Mouse (Mus musculus): ENCODE results near the gene Abca15. TPM values are rescaled to one million over a fixed set of nuclear protein-coding genes. Genes with fewer than 3 reads are reported as not detected.
A peak's percentile ranks its signal among the peaks of the same experiment; 100 is the strongest.
"Not testable (repeated sequence)": the region's sequence is repeated elsewhere in the genome, so short reads cannot be mapped to it uniquely, and the experiment has no call there.

The Abca15 gene
- polyA plus RNA-seq (2015; fragmentation: Nextera tagmentation; extraction: Ambion mirVana): not detected in 2 replicates

- TF ChIP-seq CTCF (IDR thresholded peaks at IDR 0.05; ENCODE audit: low read depth): no peak
- H3K4me2 ChIP-seq (replicated peaks; ENCODE audit: low read depth): peak within 1 kb of the TSS; percentile 51
- H3K4me1 ChIP-seq (replicated peaks; ENCODE audit: control insufficient read depth, insufficient read depth, low read length): no peaks in the 10 kb centered on the region
- no peak within 1 kb of the TSS for H3K9ac ChIP-seq (ENCODE audit: low read depth, low read length)
- no peaks in the 10 kb centered on the region for H3K9me3 ChIP-seq (ENCODE audit: control insufficient read depth)
- H3K27me3 ChIP-seq (replicated peaks; ENCODE audit: control insufficient read depth, insufficient read depth, low read length): no peaks in the 10 kb centered on the region
- ATAC-seq: no peak
- no peaks in the 10 kb centered on the region for H3K36me3 ChIP-seq (ENCODE audit: control insufficient read depth, insufficient read depth)
- 80% methylated on average over 22 of the region's 22 CpGs for WGBS
- no peak within 1 kb of the TSS for H3K27ac ChIP-seq (ENCODE audit: low read depth, low read length)
- 0 out of 2 replicates have a peak within 1 kb of the TSS, but pooled peaks have one; percentile 20 for H3K4me3 ChIP-seq (ENCODE audit: low read depth, low read length)
These were observed at the start of gene Abca15 for GRCm38 (mm10) chr7:120328087-120328793. Gene Abca15 (plus strand): TSS chr7:120328670.

- H3K9me3 ChIP-seq (ENCODE audit: control insufficient read depth): no peaks in the 10 kb centered on the region
- H3K9ac ChIP-seq (ENCODE audit: low read depth, low read length): no peak overlapping the region
- 0 out of 2 replicates have a peak, but pooled peaks have one; percentile 38 for ATAC-seq
- H3K27me3 ChIP-seq (replicated peaks; ENCODE audit: control insufficient read depth, insufficient read depth, low read length): no peaks in the 10 kb centered on the region
- WGBS: 38% methylated on average over 3 of the region's 3 CpGs
- no peak overlapping the region for H3K4me2 ChIP-seq (replicated peaks; ENCODE audit: low read depth)
- H3K4me1 ChIP-seq (replicated peaks; ENCODE audit: control insufficient read depth, insufficient read depth, low read length): no peaks in the 10 kb centered on the region
- H3K4me3 ChIP-seq (ENCODE audit: low read depth, low read length): no peak overlapping the region
- H3K27ac ChIP-seq (ENCODE audit: low read depth, low read length): no peak overlapping the region
- H3K36me3 ChIP-seq (ENCODE audit: control insufficient read depth, insufficient read depth): no peaks in the 10 kb centered on the region
- no peak for TF ChIP-seq CTCF (IDR thresholded peaks at IDR 0.05; ENCODE audit: low read depth)
These were observed 43.2 kb upstream of the Abca15 start for GRCm38 (mm10) chr7:120285286-120285685.

- ATAC-seq: no peak
- Histone ChIP-seq H3K27ac (ENCODE audit: low read depth, low read length) (no peak overlapping the region), H3K9me3 (ENCODE audit: control insufficient read depth) (no peaks in the 10 kb centered on the region), H3K4me1 (replicated peaks; ENCODE audit: control insufficient read depth, insufficient read depth, low read length) (no peaks in the 10 kb centered on the region), H3K36me3 (ENCODE audit: control insufficient read depth, insufficient read depth) (no peaks in the 10 kb centered on the region), H3K9ac (ENCODE audit: low read depth, low read length) (no peak overlapping the region), H3K4me3 (ENCODE audit: low read depth, low read length) (no peak overlapping the region), H3K4me2 (replicated peaks; ENCODE audit: low read depth) (no peak overlapping the region), H3K27me3 (replicated peaks; ENCODE audit: control insufficient read depth, insufficient read depth, low read length) (no peaks in the 10 kb centered on the region)
- no peak for TF ChIP-seq CTCF (IDR thresholded peaks at IDR 0.05; ENCODE audit: low read depth)
- 72% methylated on average over 1 of the region's 1 CpGs for WGBS
These were observed 12.4 kb upstream of the Abca15 start for GRCm38 (mm10) chr7:120316086-120316485.

GRCm38 (mm10) chr7:120322963-120323362 lies 5.5 kb upstream of the Abca15 start:
- Histone ChIP-seq H3K4me1 (replicated peaks; ENCODE audit: control insufficient read depth, insufficient read depth, low read length) (no peaks in the 10 kb centered on the region), H3K9me3 (ENCODE audit: control insufficient read depth) (no peaks in the 10 kb centered on the region), H3K27me3 (replicated peaks; ENCODE audit: control insufficient read depth, insufficient read depth, low read length) (no peaks in the 10 kb centered on the region), H3K27ac (ENCODE audit: low read depth, low read length) (no peak overlapping the region), H3K4me3 (ENCODE audit: low read depth, low read length) (no peak overlapping the region), H3K36me3 (ENCODE audit: control insufficient read depth, insufficient read depth) (no peaks in the 10 kb centered on the region), H3K4me2 (replicated peaks; ENCODE audit: low read depth) (no peak overlapping the region), H3K9ac (ENCODE audit: low read depth, low read length) (no peak overlapping the region)
- 29% methylated on average over 4 of the region's 4 CpGs for WGBS
- no peak for TF ChIP-seq CTCF (IDR thresholded peaks at IDR 0.05; ENCODE audit: low read depth)
- ATAC-seq: no peak

DNA sequence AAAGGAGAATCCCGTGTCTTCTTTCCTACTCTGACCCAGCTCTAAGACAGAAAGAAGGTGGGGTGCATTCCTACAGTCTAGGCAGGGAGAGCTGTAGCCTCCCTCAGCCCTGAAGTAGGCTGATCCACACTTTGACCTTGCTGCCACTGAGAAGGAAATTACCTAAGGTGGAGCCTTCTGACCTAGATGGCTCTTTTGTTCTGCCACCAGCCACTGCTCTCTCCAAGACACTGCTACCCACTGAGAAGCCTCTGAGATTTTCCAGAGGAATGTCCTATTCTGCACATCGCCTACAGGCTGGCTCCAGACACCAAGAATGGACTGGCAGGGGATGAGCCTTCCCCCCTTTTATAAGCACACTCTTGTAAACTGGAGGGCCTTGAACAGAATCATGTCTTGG lies 2.6 kb upstream of the Abca15 start:
- not testable (repeated sequence) for H3K4me2 ChIP-seq (replicated peaks; ENCODE audit: low read depth); ATAC-seq; H3K4me3 ChIP-seq (ENCODE audit: low read depth, low read length); H3K4me1 ChIP-seq (replicated peaks; ENCODE audit: control insufficient read depth, insufficient read depth, low read length); H3K27ac ChIP-seq (ENCODE audit: low read depth, low read length); H3K27me3 ChIP-seq (replicated peaks; ENCODE audit: control insufficient read depth, insufficient read depth, low read length); H3K9ac ChIP-seq (ENCODE audit: low read depth, low read length); H3K9me3 ChIP-seq (ENCODE audit: control insufficient read depth); H3K36me3 ChIP-seq (ENCODE audit: control insufficient read depth, insufficient read depth)
- 69% methylated on average over 2 of the region's 2 CpGs for WGBS

- no peak for ATAC-seq
- Histone ChIP-seq H3K9ac (ENCODE audit: low read depth, low read length) (no peak overlapping the region), H3K4me1 (replicated peaks; ENCODE audit: control insufficient read depth, insufficient read depth, low read length) (no peaks in the 10 kb centered on the region), H3K36me3 (ENCODE audit: control insufficient read depth, insufficient read depth) (no peaks in the 10 kb centered on the region), H3K27me3 (replicated peaks; ENCODE audit: control insufficient read depth, insufficient read depth, low read length) (no peaks in the 10 kb centered on the region), H3K27ac (ENCODE audit: low read depth, low read length) (no peak overlapping the region), H3K4me3 (ENCODE audit: low read depth, low read length) (0 out of 2 replicates have a peak overlapping the region, but pooled peaks have one; percentile 20), H3K4me2 (replicated peaks; ENCODE audit: low read depth) (peak overlapping the region; percentile 51), H3K9me3 (ENCODE audit: control insufficient read depth) (no peaks in the 10 kb centered on the region)
- WGBS: 16% methylated on average over 22 of the region's 22 CpGs
- TF ChIP-seq CTCF (IDR thresholded peaks at IDR 0.05; ENCODE audit: low read depth): peak; percentile 62
These were observed 1.0 kb upstream of the Abca15 start for GRCm38 (mm10) chr7:120327220-120328073.

All from intestine, postnatal 0 days (tissue).